Mouse (Mus musculus): Measurements from ENCODE around the gene Dlx1. TPM values are rescaled to one million over a fixed set of nuclear protein-coding genes. Genes with fewer than 3 reads are reported as not detected.

Dlx1 gene
- polyA plus RNA-seq, 1 experiment = 93.3 TPM

DNA sequence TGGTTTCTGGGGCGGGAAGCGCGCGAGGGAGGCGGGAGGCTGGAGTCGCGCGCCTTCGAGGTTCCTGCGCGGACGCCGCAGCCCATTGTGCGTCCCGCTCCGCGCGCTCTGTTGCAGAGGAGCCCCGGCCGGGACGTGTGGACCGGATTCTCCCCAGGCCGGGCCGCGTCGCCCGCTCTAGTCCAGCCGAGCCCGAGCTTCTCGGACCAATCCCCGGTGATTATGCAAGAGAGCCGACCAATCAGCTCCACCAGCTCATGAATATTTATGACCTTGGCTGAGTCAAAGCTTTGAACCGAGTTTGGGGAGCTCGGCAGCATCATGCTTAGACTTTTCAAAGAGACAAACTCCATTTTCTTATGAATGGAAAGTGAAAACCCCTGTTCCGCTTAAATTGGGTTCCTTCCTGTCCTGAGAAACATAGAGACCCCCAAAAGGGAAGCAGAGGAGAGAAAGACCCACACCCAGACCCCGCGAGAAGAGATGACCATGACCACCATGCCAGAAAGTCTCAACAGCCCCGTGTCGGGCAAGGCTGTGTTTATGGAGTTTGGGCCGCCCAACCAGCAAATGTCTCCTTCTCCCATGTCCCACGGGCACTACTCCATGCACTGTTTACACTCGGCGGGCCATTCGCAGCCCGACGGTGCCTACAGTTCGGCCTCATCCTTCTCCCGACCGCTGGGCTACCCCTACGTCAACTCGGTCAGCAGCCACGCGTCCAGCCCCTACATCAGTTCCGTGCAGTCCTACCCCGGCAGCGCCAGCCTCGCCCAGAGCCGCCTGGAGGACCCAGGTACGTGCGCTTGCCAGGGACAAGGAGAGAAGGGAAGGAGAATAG, 1.8 kb downstream of the Dlx1 start:
- peak; percentile 71 for TF ChIP-seq POLR2A (IDR thresholded peaks at IDR 0.05; ENCODE audit: borderline replicate concordance, extremely low read depth, insufficient read depth, insufficient read length, poor library complexity, severe bottlenecking)
- no peak for TF ChIP-seq CTCF (IDR thresholded peaks at IDR 0.05; ENCODE audit: borderline replicate concordance, extremely low read depth, insufficient read depth, insufficient read length)
- DNase-seq (ENCODE audit: low read depth) = peak; percentile 96

DNA sequence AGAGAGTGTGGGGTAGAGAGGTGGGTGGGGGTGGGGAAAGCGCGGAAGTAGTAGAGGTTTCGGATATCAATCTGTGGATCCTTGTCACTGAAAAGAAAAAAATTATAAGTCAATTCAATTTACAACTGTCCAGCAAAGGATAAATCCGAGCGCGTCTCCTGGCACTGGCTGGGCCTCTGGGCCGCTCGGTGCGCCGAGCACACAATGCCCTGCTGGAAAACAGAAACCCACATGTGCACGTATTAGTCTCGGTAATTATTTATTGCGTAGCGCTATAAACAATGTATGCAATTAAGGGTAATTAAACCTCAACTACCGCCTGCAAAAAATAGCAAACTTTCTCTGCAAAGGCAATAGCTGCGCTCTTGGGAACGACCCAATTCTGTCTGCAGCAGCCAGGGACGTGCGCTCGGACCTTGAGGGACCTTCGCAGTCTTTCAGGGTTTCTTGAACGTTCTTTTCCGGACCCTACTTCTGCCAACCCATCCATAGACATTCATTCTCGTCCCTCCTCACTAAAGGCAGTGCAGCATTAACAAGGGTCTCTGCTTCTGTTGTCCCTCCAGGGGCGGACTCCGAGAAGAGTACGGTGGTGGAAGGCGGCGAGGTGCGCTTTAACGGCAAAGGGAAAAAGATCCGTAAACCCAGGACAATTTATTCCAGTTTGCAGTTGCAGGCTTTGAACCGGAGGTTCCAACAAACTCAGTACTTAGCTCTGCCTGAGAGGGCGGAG, 2.6 kb downstream of the Dlx1 start:
- peak; percentile 76 for DNase-seq (ENCODE audit: low read depth)
- no peak for TF ChIP-seq CTCF (IDR thresholded peaks at IDR 0.05; ENCODE audit: borderline replicate concordance, extremely low read depth, insufficient read depth, insufficient read length)
- no peak for TF ChIP-seq POLR2A (IDR thresholded peaks at IDR 0.05; ENCODE audit: borderline replicate concordance, extremely low read depth, insufficient read depth, insufficient read length, poor library complexity, severe bottlenecking)

DNA sequence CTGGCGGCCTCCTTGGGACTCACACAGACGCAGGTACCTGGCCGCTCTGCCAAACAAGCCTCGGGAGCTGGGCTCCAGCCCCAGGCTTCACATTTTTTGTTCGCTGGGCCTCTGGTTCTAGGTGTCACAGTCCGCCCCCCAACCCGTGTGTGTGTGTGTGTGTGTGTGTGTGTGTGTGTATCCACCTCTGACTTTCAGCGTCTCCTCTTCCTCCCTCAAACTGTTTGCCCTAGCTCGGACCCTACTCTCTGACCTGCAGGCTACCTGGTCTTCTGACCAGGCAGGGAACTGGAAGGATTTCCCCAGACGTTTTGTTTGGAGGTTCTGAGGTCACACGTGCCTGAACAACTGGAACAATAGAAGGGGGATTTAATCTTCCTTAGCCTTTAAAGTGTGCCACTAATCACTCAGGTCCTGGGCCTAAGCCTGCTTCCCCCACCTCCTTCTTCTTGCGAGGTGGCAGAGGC, 3.2 kb downstream of the Dlx1 start:
- TF ChIP-seq POLR2A (IDR thresholded peaks at IDR 0.05; ENCODE audit: borderline replicate concordance, extremely low read depth, insufficient read depth, insufficient read length, poor library complexity, severe bottlenecking) (no peak), CTCF (IDR thresholded peaks at IDR 0.05; ENCODE audit: borderline replicate concordance, extremely low read depth, insufficient read depth, insufficient read length) (no peak)
- no peak for DNase-seq (ENCODE audit: low read depth)

DNA sequence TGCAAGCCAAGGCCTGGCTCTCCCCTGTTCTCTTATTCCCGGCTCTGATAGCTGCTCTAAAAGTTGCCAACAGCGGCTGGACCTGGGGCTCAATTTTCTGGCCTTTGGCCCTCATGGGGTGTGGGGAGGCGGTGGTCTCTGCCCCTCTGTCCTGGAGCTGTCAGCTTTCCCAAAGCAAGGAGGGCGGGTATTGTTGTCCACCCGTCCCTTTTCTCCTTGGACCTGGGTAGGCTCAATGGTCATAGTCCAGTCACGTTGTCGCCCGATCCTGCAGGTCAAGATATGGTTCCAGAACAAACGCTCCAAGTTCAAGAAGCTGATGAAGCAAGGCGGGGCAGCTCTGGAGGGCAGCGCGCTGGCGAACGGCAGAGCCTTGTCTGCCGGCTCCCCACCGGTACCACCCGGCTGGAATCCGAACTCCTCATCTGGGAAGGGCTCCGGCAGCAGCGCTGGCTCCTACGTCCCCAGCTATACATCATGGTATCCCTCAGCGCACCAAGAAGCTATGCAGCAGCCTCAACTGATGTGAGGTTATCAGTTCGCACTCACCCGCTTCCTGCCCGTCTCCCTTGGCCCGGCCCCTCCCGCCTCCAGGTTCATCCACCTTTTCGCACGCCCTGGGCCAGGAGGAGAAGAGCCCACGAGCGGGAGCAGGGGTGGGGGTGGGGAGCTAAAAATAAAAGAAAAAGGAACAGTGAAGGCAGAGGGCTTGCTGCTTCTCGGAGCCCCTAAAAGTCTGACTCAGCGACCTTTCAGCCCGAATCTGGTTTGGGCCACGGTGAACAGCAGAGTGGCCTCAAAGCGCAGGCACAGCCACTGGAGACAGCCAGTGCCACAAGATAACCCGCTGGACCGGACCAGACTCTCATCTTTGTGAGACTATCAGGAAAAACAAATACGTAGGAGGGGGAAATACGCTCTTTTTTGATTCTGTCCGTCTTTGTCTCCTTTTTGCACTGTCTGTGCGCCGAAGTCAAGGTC, 4.4 kb downstream of the Dlx1 start:
- DNase-seq (ENCODE audit: low read depth) = peak; percentile 45
- TF ChIP-seq POLR2A (IDR thresholded peaks at IDR 0.05; ENCODE audit: borderline replicate concordance, extremely low read depth, insufficient read depth, insufficient read length, poor library complexity, severe bottlenecking) (no peak), CTCF (IDR thresholded peaks at IDR 0.05; ENCODE audit: borderline replicate concordance, extremely low read depth, insufficient read depth, insufficient read length) (no peak)

DNA sequence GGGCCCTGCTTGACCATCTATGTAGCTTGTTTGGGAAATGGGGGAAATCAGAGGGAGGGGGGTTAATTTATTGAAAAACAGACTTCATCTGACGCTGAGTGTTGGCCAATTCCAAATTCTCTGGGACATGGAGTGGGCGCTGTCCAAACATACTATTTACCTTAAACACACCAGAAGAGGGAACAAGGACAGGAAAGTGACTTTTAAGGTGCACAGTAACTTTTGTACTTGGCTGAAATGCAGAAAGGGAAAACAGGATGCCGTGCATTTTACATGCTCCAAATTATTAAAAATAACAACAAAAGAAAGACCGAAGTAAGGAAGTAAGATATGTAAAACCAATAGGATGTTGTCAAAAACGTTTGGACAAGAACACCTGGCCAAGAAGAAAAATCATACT, 5.2 kb downstream of the Dlx1 start:
- peak; percentile 22 for DNase-seq (ENCODE audit: low read depth)

DNA sequence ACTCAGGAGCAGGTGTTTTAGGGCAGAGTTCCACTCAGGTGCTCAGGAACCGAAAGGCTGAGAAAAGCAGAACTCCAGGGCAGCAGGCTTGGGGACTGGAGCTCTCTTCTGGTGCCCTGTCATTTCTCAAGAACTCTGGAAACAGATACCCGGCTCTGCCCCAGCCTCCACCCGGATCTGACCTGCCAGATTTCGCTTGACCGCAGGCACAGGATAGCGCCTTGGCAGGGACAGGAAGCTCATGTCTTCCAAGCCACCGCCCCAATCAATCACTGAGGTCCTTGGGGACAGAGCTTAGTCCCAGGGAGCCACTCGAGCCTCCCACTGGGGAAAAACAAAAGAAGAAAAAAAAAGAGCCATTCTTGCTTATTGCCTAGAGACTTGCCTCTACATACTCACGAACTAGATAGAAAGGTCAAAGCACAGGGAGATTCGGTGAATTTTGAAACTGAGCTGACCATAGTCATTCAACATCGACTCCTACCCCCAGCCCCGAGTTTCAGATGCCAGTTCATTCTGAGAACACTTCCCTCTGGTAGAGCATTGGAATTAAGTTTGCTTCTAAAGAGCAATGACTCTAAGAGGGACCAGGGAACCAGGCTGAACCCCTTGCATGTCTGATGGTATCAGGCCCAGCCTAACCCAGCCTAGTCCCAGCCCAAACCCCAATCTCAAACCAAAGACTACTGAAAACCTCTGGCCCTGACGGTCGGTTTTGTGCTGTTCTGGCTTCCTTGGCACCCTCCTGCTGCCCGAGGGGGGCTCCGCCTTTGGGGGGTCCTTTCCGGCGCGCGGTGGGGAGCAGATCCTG, 6.5 kb downstream of the Dlx1 start:
- TF ChIP-seq POLR2A (IDR thresholded peaks at IDR 0.05; ENCODE audit: borderline replicate concordance, extremely low read depth, insufficient read depth, insufficient read length, poor library complexity, severe bottlenecking) (no peak), CTCF (IDR thresholded peaks at IDR 0.05; ENCODE audit: borderline replicate concordance, extremely low read depth, insufficient read depth, insufficient read length) (no peak)
- peak; percentile 36 for DNase-seq (ENCODE audit: low read depth)

More for the DNA sequence above, 5.2 kb downstream of the Dlx1 start:
- TF ChIP-seq CTCF (IDR thresholded peaks at IDR 0.05; ENCODE audit: borderline replicate concordance, extremely low read depth, insufficient read depth, insufficient read length) = no peak
- TF ChIP-seq POLR2A (IDR thresholded peaks at IDR 0.05; ENCODE audit: borderline replicate concordance, extremely low read depth, insufficient read depth, insufficient read length, poor library complexity, severe bottlenecking) = no peak

DNA sequence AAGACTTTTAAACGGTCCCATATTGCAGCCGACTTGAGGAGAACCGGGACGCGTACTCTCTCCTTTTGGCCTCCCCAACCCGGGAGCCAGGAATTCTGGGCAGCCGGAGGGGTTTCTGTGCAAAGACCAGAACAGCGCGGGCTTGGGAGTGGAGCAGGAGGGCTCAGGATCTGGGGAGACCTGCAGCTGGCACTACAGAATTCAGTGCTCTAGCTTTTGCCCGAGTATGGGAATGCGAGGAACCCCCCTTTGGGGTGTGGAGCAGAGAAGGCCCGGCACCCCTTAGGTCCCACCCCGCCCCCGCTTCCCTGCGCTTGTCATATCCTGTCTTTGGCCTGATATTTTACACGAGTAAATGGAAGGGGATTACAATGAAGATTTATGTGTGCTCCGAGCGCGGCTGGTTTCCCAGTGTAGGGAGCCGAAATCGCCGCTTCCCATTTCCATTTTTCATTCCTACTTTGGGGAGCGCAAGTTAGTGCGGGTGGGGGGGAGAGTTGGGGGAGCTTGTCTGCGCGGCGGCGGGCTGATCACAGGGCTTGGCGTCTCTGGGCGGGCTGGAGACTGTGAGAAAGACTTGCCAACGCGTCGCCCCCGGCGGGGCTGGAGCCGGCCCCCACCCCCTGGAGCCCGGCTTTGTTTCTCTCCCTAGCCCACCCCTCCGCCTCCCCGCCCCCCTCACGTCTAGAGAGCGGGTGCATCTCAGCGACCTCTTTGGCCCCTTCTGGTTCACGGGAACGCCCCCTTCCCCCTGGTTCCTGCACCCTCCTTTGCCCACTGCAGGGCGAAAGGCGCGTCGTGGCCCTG, 12.9 kb downstream of the Dlx1 start:
- peak; percentile 51 for DNase-seq (ENCODE audit: low read depth)
- no peak for TF ChIP-seq POLR2A (IDR thresholded peaks at IDR 0.05; ENCODE audit: borderline replicate concordance, extremely low read depth, insufficient read depth, insufficient read length, poor library complexity, severe bottlenecking)
- TF ChIP-seq CTCF (IDR thresholded peaks at IDR 0.05; ENCODE audit: borderline replicate concordance, extremely low read depth, insufficient read depth, insufficient read length) = no peak

DNA sequence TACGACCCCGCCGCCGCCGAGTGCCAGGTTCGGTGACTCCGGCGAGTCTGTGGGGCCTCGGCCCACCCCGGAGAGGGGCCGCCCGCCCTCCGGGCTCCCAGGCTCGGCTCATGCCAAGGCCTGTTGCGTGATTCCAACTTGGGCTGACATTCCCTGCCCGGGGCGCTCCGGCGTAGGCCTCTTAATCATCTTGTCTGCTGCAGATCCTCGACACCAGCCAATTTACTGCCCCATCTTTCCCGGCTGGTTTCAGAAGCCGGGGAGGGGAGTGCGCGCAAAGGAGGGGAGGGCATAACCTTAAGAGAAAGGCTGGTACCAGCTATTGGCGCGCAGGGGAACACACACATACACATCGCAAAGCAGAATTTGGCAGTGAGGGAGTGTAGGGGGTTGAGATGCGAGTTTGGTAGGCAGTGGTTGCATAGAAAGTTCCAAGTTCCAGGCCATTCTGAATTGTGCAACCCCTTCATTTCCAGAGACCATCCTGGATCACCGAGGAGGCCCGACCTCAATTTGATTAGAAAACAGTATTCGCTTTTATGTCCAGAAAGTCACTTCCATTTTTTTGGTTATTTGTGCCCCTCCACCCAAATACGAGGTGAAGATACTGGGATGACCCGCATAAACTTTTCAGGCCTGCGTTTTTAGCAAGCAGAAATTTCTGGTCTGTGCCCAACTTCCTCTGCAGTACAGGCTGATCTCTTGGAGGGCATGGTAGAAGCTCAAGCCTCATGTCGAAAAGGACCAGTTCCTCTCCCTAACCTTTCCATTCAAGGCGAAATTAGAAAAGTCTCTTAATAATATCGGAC, 13.7 kb downstream of the Dlx1 start:
- peak; percentile 76 for DNase-seq (ENCODE audit: low read depth)
- no peak for TF ChIP-seq CTCF (IDR thresholded peaks at IDR 0.05; ENCODE audit: borderline replicate concordance, extremely low read depth, insufficient read depth, insufficient read length)
- no peak for TF ChIP-seq POLR2A (IDR thresholded peaks at IDR 0.05; ENCODE audit: borderline replicate concordance, extremely low read depth, insufficient read depth, insufficient read length, poor library complexity, severe bottlenecking)

All from brain, embryonic 14.5 days (tissue).